Comparison of ENCODE assay signal across 25 mouse cellular contexts in the genomic region with DNA sequence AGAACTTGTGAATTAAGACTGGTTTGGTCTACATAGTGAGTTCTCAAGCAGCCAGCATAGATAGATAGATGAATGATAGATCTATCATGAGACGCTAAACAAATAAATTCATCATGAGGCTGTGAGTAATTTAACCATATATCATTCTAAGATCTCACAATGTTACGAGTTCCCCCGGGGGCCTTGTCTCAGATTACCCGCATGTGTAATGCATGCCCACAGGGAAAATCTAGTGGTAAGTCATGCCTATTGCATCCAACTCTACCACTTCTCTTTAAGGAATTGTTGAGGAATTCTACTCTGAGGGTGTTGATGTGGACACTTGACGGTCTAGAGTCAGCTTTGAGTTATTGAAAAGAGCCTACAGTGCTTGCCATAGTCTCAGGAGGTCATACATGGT. TPM values are rescaled to one million over a fixed set of nuclear protein-coding genes. Genes with fewer than 3 reads are reported as not detected.
DNase-seq lines count a peak whose midpoint lies in the region; ATAC-seq and TF ChIP-seq lines count a peak whose summit lies in the region.
"Had no signal": no experiment of that assay in that cellular context is flagged by ENCODE, and none has a peak within 500 bp of the region (broad histone marks: within the 10 kb centered on the region; RNA-seq: fewer than 3 reads in every experiment).

No protein-coding gene starts in this region.

- H3ac ChIP-seq in myocyte (ENCODE audit: control insufficient read depth, insufficient read length): no peak overlapping the region

- 89% methylated on average over 5 of the region's 5 CpGs for WGBS in heart, embryonic 11.5 days (ENCODE audit: insufficient replicate concordance)

- TF ChIP-seq POLR2A in myocyte (IDR thresholded peaks at IDR 0.05; ENCODE audit: insufficient read length, low read depth): no peak

- H3K4me3 ChIP-seq in heart, embryonic 11.5 days (ENCODE audit: low read depth, low read length): no peak overlapping the region
- H3K4me3 ChIP-seq in myocyte: no peak overlapping the region
- H3K4me3 ChIP-seq: embryonic facial prominence, embryonic 13.5 days; embryonic facial prominence, embryonic 15.5 days; erythroblast, embryonic 14.5 days; forebrain, embryonic 10.5 days; forebrain, embryonic 12.5 days had no signal

- no peaks in the 10 kb centered on the region for H3K9me3 ChIP-seq in heart, embryonic 11.5 days (replicated peaks; ENCODE audit: control insufficient read depth, low read length)
- H3K9me3 ChIP-seq: embryonic facial prominence, embryonic 13.5 days; embryonic facial prominence, embryonic 15.5 days; forebrain, embryonic 10.5 days; forebrain, embryonic 12.5 days had no signal

- DNase-seq in heart, adult 11 months: peak; percentile 36
- DNase-seq in 3T3-L1 (ENCODE audit: low read depth, low spot score): peak; percentile 94
- peak; percentile 27 for DNase-seq in 416B (ENCODE audit: low read depth)
- no peak for DNase-seq in left cerebral cortex, postnatal 10 days (ENCODE audit: extremely low spot score in 1 of 2, low spot score in 2 of 2)
- DNase-seq in lung, postnatal 25 days (ENCODE audit: low spot score): no peak
- DNase-seq: adrenal gland, adult 8-10 months; adrenal gland, postnatal 14 days; cerebellum, adult 11 months; cerebellum, adult 18-20 months; cerebellum, adult 8-10 months; cerebellum, adult 9-11 months; cerebellum, postnatal 14 days; cerebellum, postnatal 36 days; embryo, embryonic 11 days had no signal

- no peak overlapping the region for H3K27ac ChIP-seq in heart, embryonic 11.5 days (ENCODE audit: low read depth, low read length)
- H3K27ac ChIP-seq: embryonic facial prominence, embryonic 13.5 days; embryonic facial prominence, embryonic 15.5 days; forebrain, embryonic 10.5 days; forebrain, embryonic 12.5 days had no signal

- H3K4me2 ChIP-seq in heart, embryonic 11.5 days: no peak overlapping the region
- peak overlapping the region; percentile 24 for H3K4me2 ChIP-seq in myocyte (ENCODE audit: low read depth)
- H3K4me2 ChIP-seq: embryonic facial prominence, embryonic 13.5 days; embryonic facial prominence, embryonic 15.5 days; forebrain, embryonic 12.5 days had no signal

- H3K4me1 ChIP-seq in heart, embryonic 11.5 days (ENCODE audit: control insufficient read depth, insufficient read depth, low read length): peaks cover 3% of the 10 kb centered on the region; the same call in 1 of the 2 replicates

- no peak for ATAC-seq in heart, embryonic 11.5 days (replicated peaks; ENCODE audit: insufficient number of reproducible peaks, low FRiP score, low TSS enrichment)
- ATAC-seq: activated CD4-positive, CD25-positive, alpha-beta regulatory T cell, adult 4 months; forebrain, embryonic 14.5 days; forebrain, embryonic 16.5 days; Patski had no signal

- H3K79me2 ChIP-seq in myocyte (ENCODE audit: control insufficient read depth, insufficient read depth): peaks cover 15% of the 10 kb centered on the region

- peaks cover 33% of the 10 kb centered on the region for H3K36me3 ChIP-seq in heart, embryonic 11.5 days (ENCODE audit: control insufficient read depth, insufficient read depth, low read length)
- peaks cover 42% of the 10 kb centered on the region for H3K36me3 ChIP-seq in myocyte (ENCODE audit: control insufficient read depth, insufficient read depth)

- intact Hi-C loops in left cerebral cortex, postnatal 10 days (cut with DNase I): loop anchor here (5.0 kb wide), 1 partner anchor 416 kb away; no protein-coding TSS in a partner anchor

- no peak overlapping the region for H3K9ac ChIP-seq in heart, embryonic 11.5 days (ENCODE audit: low read depth, low read length)
- H3K9ac ChIP-seq: embryonic facial prominence, embryonic 13.5 days; embryonic facial prominence, embryonic 15.5 days; forebrain, embryonic 12.5 days had no signal

- H3K27me3 ChIP-seq in heart, embryonic 11.5 days (ENCODE audit: control insufficient read depth, insufficient read depth, low read length): no peaks in the 10 kb centered on the region
- H3K27me3 ChIP-seq in myocyte (ENCODE audit: control insufficient read depth, insufficient read depth, insufficient read length): no peaks in the 10 kb centered on the region
- H3K27me3 ChIP-seq: embryonic facial prominence, embryonic 13.5 days; embryonic facial prominence, embryonic 15.5 days; forebrain, embryonic 12.5 days; Patski had no signal

TF ChIP-seq in myocyte, 11 proteins besides CTCF, POLR2A, EP300 and RAD21:
- TF ChIP-seq REST (IDR thresholded peaks at IDR 0.05; ENCODE audit: insufficient read depth, insufficient read length) (no peak), CEBPB (IDR thresholded peaks at IDR 0.05; ENCODE audit: insufficient read depth, poor library complexity, severe bottlenecking) (0 out of 2 replicates have a peak, but pooled peaks have one; percentile 3)
TF ChIP-seq in myocyte: peak in this region for 1.

RNA-seq across cellular contexts. Expression of a gene that starts 22.0 kb away (rescaled TPM):
- 871 and 1,031 TPM in 2 replicates for polyA plus RNA-seq in heart, embryonic 11.5 days (2014; fragmentation: Nextera tagmentation; extraction: Ambion mirVana)
- 88.6 TPM for polyA plus RNA-seq in myocyte (2012; fragmentation: generic; extraction: Trizol)
- 100 to 1,000 TPM; 193 to 198 TPM for total RNA-seq in left cerebral cortex, postnatal 10 days (2021)

RNA-seq across cellular contexts. Expression of a gene that starts 22.1 kb away (rescaled TPM):
- polyA plus RNA-seq in heart, embryonic 11.5 days (2014; fragmentation: Nextera tagmentation; extraction: Ambion mirVana): 40.3 and 42.8 TPM in 2 replicates
- polyA plus RNA-seq in myocyte (2012; fragmentation: generic; extraction: Trizol): 18.4 TPM
- total RNA-seq in left cerebral cortex, postnatal 10 days (2021): 10 to 100 TPM; 50.2 to 57.8 TPM

RNA-seq across cellular contexts. Expression of a gene that starts 58.3 kb away (rescaled TPM):
- 5.2 and 6.4 TPM in 2 replicates for polyA plus RNA-seq in heart, embryonic 11.5 days (2014; fragmentation: Nextera tagmentation; extraction: Ambion mirVana)
- 28.8 TPM for polyA plus RNA-seq in myocyte (2012; fragmentation: generic; extraction: Trizol)
- 1 to 10 TPM; 7.5 to 8.4 TPM for total RNA-seq in left cerebral cortex, postnatal 10 days (2021)
- polyA plus RNA-seq: erythroblast, embryonic 14.5 days had no signal

Comparison
In these comparisons a context has a peak if more than half of its experiments do, and no peak if none do; other contexts are left out.
1. DNase-seq: peak in heart, adult 11 months (single experiment), 3T3-L1 (single experiment) and 416B (single experiment); none in left cerebral cortex, postnatal 10 days (0 of 2) and lung, postnatal 25 days (single experiment).